Mouse (Mus musculus): ENCODE measurements around the gene Gm27029. TPM values are rescaled to one million over a fixed set of nuclear protein-coding genes. Genes with fewer than 3 reads are reported as not detected.

Gm27029 gene
- polyA plus RNA-seq, 1 experiment from 2014 or later: 7.2 TPM

DNA sequence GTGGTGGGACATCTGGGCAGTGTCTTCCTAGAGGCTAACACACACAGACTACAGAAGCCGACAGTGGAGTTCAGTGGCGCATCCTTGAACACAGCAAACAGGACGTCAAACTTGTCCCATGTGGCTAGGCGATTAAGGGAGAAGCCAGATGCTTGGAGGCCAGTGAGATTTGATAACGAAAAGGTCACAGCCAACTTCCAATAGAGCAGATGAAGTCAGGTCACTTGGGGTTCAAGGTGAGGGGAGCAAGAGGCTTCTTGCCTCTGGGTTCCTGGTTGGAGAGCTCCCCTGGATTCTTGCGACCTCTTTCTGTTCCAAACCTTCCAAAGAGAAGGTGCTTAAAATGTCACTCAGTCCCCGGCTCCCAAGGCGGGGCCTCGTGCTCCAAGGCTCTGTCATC is 64.8 kb downstream of the Gm27029 start:
- no peak overlapping the region for H3K9ac ChIP-seq
- no peaks in the 10 kb centered on the region for H3K9me3 ChIP-seq
- no peak overlapping the region for H3K4me2 ChIP-seq
- no peaks in the 10 kb centered on the region for H3K27me3 ChIP-seq
- H3K4me1 ChIP-seq (replicated peaks): no peaks in the 10 kb centered on the region
- 82% methylated on average over 9 of the region's 9 CpGs for WGBS
- no peak overlapping the region for H3K4me3 ChIP-seq
- H3K27ac ChIP-seq (replicated peaks): no peak overlapping the region
- no peaks in the 10 kb centered on the region for H3K36me3 ChIP-seq
- no peak for ATAC-seq (ENCODE audit: low FRiP score, low read depth)

DNA sequence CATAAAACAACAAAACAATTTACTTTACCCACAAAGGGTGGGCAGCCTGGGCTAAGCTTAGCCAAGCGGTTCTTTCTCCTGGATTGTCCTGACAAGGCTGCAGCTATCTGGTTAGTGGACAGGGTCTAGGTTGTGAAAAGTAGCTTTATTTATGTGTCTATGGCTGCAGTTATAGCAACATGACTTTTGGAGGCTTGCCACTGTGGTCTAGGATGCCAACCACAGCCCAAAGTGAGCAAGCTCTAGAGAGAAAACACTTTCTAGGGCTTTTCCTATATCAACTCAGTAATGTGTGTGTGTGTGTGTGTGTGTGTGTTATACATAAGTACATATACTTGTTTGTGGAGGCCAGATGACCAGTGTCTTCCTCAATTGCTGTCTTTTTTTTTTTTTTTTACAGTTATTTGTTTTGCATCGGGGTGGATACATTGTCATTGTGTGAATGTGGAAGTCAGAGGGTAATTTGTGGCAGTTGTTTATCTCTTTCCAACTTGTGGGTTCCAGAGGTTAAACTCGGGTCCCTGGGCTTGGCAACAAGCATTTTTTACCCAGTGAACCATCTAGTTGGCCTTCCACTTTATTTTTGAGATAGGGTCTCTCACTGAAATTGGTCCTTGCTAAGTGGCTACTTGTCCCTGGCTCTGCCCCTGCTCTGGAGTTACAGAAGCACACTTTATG is 67.0 kb downstream of the Gm27029 start:
- no peak overlapping the region for H3K27ac ChIP-seq (replicated peaks)
- no peaks in the 10 kb centered on the region for H3K27me3 ChIP-seq
- H3K4me2 ChIP-seq: no peak overlapping the region
- H3K9ac ChIP-seq: no peak overlapping the region
- H3K9me3 ChIP-seq: no peaks in the 10 kb centered on the region
- no peaks in the 10 kb centered on the region for H3K4me1 ChIP-seq (replicated peaks)
- 85% methylated on average over 3 of the region's 3 CpGs for WGBS
- no peaks in the 10 kb centered on the region for H3K36me3 ChIP-seq
- no peak overlapping the region for H3K4me3 ChIP-seq
- no peak for ATAC-seq (ENCODE audit: low FRiP score, low read depth)

Small RNAs within 50 kb of the gene (microRNA-seq; reads per million reads assigned to microRNA genes)
- not detected for gene Mir6929

Other genes starting within 250 kb of the Gm27029 start
- 0.63 and 0.70 TPM in 2 replicates for gene Ccr10, start 249.4 kb downstream of the Gm27029 start, polyA plus RNA-seq (2015; fragmentation: Nextera tagmentation; extraction: Ambion mirVana)
- gene Ezh1, start 198.3 kb downstream of the Gm27029 start, polyA plus RNA-seq (2015; fragmentation: Nextera tagmentation; extraction: Ambion mirVana): 26.5 and 27.4 TPM in 2 replicates
- 96.5 and 98.8 TPM in 2 replicates for gene Ramp2, start 178.8 kb downstream of the Gm27029 start, polyA plus RNA-seq (2015; fragmentation: Nextera tagmentation; extraction: Ambion mirVana)
- gene Vps25, start 171.1 kb downstream of the Gm27029 start, polyA plus RNA-seq (2015; fragmentation: Nextera tagmentation; extraction: Ambion mirVana): 118 and 124 TPM in 2 replicates
- gene Wnk4, start 164.2 kb downstream of the Gm27029 start, polyA plus RNA-seq (2015; fragmentation: Nextera tagmentation; extraction: Ambion mirVana): 8.5 and 9.5 TPM in 2 replicates
- gene Cntd1, start 145.8 kb downstream of the Gm27029 start, polyA plus RNA-seq (2015; fragmentation: Nextera tagmentation; extraction: Ambion mirVana): 1.0 and 1.2 TPM in 2 replicates
- gene Coa3, start 145.7 kb downstream of the Gm27029 start, polyA plus RNA-seq (2015; fragmentation: Nextera tagmentation; extraction: Ambion mirVana): 223 and 225 TPM in 2 replicates
- gene Becn1, start 122.5 kb downstream of the Gm27029 start, polyA plus RNA-seq (2015; fragmentation: Nextera tagmentation; extraction: Ambion mirVana): 173 and 175 TPM in 2 replicates
- gene Psme3, start 108.6 kb downstream of the Gm27029 start, polyA plus RNA-seq (2015; fragmentation: Nextera tagmentation; extraction: Ambion mirVana): 115 and 116 TPM in 2 replicates
- 1.5 and 2.1 TPM in 2 replicates for gene Aoc2, start 99.7 kb downstream of the Gm27029 start, polyA plus RNA-seq (2015; fragmentation: Nextera tagmentation; extraction: Ambion mirVana)
- 0.13 and 0.14 TPM in 2 replicates for gene Aoc3, start 94.2 kb downstream of the Gm27029 start, polyA plus RNA-seq (2015; fragmentation: Nextera tagmentation; extraction: Ambion mirVana)
- not detected in 2 replicates for gene G6pc, start 57.2 kb downstream of the Gm27029 start, polyA plus RNA-seq (2015; fragmentation: Nextera tagmentation; extraction: Ambion mirVana)
- gene Aarsd1, start 7.2 kb downstream of the Gm27029 start, polyA plus RNA-seq (2015; fragmentation: Nextera tagmentation; extraction: Ambion mirVana): 88.8 and 92.0 TPM in 2 replicates
- 32.0 and 33.2 TPM in 2 replicates for gene Rundc1, start 289 bp upstream of the Gm27029 start, polyA plus RNA-seq (2015; fragmentation: Nextera tagmentation; extraction: Ambion mirVana)
- gene Ptges3l, start 537 bp upstream of the Gm27029 start, polyA plus RNA-seq (2015; fragmentation: Nextera tagmentation; extraction: Ambion mirVana): 3.0 and 4.0 TPM in 2 replicates
- 228 and 230 TPM in 2 replicates for gene Rpl27, start 17.5 kb upstream of the Gm27029 start, polyA plus RNA-seq (2015; fragmentation: Nextera tagmentation; extraction: Ambion mirVana)
- gene Ifi35, start 23.6 kb upstream of the Gm27029 start, polyA plus RNA-seq (2015; fragmentation: Nextera tagmentation; extraction: Ambion mirVana): 4.3 and 5.2 TPM in 2 replicates
- gene Rnd2, start 40.2 kb upstream of the Gm27029 start, polyA plus RNA-seq (2015; fragmentation: Nextera tagmentation; extraction: Ambion mirVana): 85.3 and 86.0 TPM in 2 replicates
- gene Vat1, start 41.4 kb upstream of the Gm27029 start, polyA plus RNA-seq (2015; fragmentation: Nextera tagmentation; extraction: Ambion mirVana): 123 and 135 TPM in 2 replicates
- 2.8 and 3.0 TPM in 2 replicates for gene Brca1, start 127.2 kb upstream of the Gm27029 start, polyA plus RNA-seq (2015; fragmentation: Nextera tagmentation; extraction: Ambion mirVana)
- gene Nbr1, start 127.4 kb upstream of the Gm27029 start, polyA plus RNA-seq (2015; fragmentation: Nextera tagmentation; extraction: Ambion mirVana): 87.6 and 92.4 TPM in 2 replicates
- 5.0 and 5.3 TPM in 2 replicates for gene Tmem106a, start 157.4 kb upstream of the Gm27029 start, polyA plus RNA-seq (2015; fragmentation: Nextera tagmentation; extraction: Ambion mirVana)
- gene Gm11634, start 174.5 kb upstream of the Gm27029 start, polyA plus RNA-seq (2015; fragmentation: Nextera tagmentation; extraction: Ambion mirVana): not detected in 2 replicates
- gene Rdm1, start 202.4 kb upstream of the Gm27029 start, polyA plus RNA-seq (2015; fragmentation: Nextera tagmentation; extraction: Ambion mirVana): 17.9 and 19.8 TPM in 2 replicates
- 5.6 and 7.6 TPM in 2 replicates for gene Arl4d, start 240.7 kb upstream of the Gm27029 start, polyA plus RNA-seq (2015; fragmentation: Nextera tagmentation; extraction: Ambion mirVana)